Mouse (Mus musculus) heart, adult 2 months (tissue): ENCODE measurements around the gene Ncaph2.

Source experiments
- CTCF ChIP-seq: fragments of 200-600 bp; IDR thresholded peaks from 2 replicates; pipeline ENCODE4 v1.8.1; 2022; ENCODE audit warnings: antibody characterized with exemption, mild to moderate bottlenecking, moderate library complexity
- POLR2A ChIP-seq: fragments of 200-500 bp; IDR thresholded peaks from 2 replicates; pipeline ENCODE4 v1.6.1; 2011; ENCODE audit warnings: mild to moderate bottlenecking, low read depth, low read length, control low read depth; ENCODE audit not compliant: insufficient read depth

DNA sequence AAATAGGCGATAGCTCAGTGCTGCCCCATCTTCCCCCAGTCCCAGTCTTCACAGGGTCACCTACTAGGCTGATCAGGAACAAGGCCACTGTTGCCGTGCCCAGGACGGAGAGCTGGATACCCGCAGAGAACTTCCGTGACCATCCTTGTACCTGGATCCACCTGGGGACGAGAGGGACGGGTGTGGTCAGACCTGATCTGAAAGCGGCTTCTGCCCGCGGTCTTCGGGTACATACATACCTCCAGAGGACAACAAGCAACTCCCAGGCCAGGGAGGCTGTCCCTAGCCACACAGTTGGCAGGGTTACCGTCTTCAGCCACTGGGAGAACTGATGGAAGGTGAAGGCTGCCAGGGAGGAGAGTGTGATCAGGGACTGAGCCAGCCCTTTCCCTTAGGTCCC is 2.7 kb upstream of the Ncaph2 start:
- TF ChIP-seq CTCF = no peak
- TF ChIP-seq POLR2A = no peak
